Mouse (Mus musculus) kidney, adult 9 months (tissue): Measurements from ENCODE around the gene Fcna.
A peak's percentile ranks its signal among the peaks of the same experiment; 100 is the strongest.

Experiments used
- DNase-seq: peaks from one replicate; pipeline ENCODE4 v3.0.0; 2022

Fcna gene

DNA sequence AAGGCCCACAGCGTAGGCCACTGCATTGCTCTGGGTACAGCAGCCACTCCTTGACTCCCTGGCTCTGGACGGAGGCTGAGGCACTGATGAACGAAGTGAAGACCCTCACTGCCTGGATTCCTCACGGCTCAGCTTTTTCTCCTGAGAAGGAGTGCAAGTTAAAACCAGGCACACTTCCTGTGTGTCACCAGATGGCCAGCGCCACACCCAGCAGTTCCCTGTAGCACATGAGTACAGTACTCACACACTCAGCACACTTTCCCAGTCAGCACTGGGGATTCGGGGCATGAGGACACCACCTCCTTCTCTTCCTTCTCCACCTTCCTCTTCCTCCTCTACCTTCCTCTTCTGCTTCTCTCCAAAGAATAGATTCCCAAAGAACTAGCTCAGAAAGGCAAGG, at the start of gene Fcna:
Fcna (minus strand) TSS at position 220 of the 400 bp plus-strand sequence.
- no peak for DNase-seq

DNA sequence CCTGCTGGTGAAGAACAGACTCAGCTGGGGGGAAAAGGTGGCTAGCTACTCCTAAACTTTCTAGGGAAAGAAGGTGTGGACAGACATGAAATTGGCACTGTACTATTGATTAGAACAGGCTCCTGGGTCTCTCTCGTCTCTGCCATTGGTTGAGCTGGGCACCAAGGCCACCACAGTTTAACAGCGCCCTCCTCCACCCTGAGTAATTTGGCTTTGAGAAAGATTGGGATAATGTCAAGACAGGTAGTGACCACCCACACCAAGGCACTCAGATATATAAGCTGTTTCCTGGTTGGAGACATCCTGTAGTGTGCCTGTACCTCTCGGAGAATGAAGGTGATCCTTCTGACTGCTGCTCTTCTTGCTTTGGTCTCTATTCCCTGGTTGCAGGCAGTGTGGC, 48.7 kb upstream of the Fcna start, which contains the start of gene Lcn6:
Lcn6 (plus strand) TSS at position 301 of the 400 bp plus-strand sequence.
- no peak for DNase-seq

DNA sequence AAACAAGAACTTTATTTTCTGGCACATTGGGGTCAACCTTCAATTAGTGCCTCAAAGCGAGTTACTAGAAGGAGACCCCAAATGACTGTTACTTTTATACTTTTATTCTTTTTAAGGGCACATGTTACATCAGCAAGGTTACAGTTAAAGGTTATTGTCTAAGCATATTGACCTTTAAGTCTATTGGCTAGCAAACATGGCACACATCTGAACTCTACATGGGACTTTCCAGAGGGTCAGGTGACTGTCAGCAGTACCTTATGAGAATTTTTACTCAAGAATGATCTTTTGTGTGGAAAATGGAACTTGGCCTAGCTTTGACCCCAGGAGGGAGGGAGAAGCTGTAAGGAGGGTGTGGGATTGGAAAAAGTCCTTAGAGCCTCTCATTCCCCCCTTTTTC, 38.7 kb upstream of the Fcna start:
- no peak for DNase-seq

DNA sequence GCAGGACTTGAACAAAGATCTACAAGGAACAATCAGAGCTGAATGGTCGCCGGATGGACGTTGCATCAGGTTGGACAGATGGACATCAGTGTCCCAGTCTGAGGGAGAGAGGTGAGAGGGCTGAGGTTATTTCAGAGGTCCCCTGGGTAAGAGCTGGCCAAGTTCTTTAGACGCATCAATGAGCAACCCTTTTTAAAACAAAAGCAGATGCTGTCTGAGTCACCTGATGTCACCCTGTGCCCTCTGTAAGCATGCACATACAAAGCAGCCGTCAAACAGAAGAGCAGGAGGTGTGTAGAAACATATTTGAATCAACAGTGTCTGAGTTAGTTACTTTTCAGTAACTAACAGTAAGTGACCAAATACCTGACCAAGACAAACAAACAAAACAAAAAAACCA, 36.3 kb upstream of the Fcna start:
- no peak for DNase-seq

DNA sequence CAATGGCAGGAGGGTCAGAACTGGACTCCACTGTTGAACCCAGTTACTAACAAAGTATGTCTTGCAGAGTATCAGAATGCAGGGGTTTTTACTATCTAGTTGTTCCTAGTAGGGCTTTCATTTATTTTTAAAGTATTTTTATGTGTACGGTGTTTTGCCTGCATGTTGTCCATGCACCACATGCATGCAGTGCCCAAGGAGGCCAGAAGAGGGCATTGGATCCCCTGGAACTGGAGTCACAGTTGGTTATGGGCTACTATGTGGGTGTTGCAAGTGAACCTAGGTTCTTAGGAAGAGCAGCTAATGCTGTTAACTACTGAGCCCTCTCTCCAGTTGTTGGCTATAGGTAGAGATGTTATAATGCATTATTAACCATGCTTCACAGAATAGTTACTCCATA, 35.7 kb upstream of the Fcna start:
- peak; percentile 63 for DNase-seq

DNA sequence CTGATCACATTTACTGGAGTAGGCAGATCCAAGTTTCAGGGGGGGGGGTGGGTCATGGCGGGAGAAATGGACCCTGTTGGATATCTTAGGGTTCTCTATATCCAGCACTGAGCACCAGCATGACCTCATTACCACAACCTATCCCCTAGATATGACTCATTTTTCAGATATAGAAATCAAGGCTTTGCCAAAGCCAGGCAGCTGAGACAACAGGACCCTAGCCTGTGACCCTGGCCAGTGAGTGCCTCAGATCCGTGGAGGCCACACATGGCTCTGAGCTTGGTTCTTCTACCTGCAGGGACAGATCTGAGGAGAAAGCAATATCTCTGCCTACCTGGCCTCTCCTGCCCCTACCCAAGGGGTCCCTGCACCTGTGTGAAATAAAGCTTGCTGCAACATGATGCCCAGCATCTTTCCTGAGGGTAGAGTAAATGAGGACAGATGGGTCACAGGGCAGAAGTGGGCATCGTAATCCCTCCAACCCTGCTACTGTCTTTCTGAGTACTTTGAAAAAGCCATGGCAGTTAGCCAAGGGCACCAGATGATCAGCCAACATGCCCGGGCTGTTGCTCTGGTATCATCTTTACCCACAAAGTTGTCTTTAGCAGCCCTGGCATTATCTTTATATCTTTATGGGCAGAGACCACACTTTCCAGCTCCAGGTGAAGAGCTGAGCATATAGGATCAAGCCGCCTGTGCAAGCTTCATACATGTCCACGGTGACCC, 33.6 kb upstream of the Fcna start:
- DNase-seq: no peak

DNA sequence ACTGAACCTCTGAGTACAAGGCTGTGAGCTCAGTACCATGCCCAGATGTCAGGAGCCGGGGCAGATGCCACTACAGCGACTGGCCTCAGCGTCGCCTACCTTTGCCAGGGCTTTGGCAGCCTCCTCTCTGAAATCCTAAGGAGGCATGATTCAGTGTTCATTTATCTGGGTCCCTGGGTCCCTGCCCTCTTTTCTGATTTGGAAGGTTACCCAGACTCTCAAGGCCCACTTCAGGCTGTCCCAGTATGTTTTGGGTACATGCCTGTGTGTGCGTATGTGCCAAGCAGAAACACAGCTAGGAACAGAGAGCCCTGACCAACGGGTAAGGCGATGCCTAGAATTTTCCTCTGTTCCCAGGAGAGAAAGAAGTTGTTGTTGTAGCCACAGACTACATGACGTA, 32.4 kb upstream of the Fcna start:
- DNase-seq: no peak

DNA sequence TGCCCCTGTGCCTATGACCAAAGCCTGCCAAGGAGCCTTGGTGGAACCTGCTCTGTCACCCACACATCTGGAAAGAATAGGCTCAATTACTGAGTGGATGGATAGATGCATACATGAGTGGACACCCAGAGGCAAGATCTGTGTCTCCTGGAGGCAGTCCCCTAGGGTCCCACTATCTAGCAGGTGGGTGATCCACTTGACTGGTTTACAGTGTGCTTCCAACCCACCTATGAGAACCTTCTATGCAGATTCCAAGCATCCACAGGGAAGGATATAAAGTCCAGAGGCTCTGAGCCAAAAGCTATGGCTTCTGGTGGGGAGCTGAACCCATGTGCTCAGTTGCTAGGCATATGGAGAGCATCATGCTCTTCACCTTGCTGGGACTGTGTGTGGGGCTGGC, 29.8 kb upstream of the Fcna start, which contains the start of gene Lcn5:
Lcn5 (plus strand) TSS at position 301 of the 400 bp plus-strand sequence.
- DNase-seq: no peak

DNA sequence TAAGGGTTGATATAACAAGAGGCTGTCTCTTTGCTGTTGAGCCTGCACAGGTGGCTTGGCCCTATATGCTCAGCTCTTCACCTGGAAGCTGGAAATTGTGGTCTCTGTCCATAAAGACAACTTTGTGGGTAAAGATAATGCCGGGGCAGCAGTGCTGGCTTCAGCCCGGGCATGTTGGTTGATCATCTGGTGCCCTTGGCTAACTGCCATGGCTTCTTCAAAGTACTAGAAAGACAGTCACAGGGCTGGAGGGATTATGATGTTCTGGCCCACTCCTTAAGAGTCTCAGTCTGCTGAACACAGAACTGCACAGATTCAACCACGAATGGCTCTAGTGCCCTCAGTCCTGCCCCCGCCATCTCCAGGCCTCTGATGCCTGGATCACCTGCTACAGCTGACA, 29.4 kb upstream of the Fcna start:
- no peak for DNase-seq

DNA sequence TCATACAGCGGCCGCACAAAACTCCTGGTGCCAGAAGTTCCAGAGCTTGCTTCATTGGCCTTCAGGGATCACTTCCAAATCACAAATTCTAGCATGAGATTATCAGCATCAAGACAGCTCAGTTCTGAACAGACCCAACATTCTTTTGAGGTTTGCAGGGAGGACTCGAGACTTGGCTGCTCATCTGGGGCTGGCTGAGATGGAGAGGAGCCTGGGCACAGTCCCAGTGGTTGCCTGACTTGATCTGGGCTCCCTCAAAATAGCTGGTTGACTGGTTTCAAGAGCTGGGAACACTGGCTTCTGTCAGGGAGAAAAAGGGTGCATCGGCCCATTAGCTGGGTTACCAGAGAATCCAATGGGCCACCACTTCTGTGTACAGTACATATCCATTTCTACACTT, 28.9 kb upstream of the Fcna start:
- DNase-seq: no peak

DNA sequence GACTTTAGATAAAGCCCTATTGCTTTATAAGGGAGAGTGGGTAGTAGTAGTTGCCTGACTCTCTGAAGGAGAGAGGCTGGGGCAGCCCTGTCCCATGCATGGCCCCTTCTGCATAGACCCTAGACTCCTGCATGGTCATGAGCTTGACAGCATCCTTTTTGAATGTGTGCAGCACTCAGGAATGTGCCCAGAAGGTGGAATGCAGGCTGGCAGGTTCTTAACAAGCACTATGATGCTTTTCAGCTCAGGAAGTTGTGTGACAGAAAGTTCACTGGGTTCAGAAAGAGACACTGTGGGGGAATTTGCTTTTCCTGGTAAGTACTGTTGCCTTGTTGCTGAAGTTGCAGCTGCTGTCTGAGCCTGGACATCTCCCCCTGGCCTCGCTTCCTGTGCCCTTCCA, 26.7 kb upstream of the Fcna start:
- DNase-seq: no peak

DNA sequence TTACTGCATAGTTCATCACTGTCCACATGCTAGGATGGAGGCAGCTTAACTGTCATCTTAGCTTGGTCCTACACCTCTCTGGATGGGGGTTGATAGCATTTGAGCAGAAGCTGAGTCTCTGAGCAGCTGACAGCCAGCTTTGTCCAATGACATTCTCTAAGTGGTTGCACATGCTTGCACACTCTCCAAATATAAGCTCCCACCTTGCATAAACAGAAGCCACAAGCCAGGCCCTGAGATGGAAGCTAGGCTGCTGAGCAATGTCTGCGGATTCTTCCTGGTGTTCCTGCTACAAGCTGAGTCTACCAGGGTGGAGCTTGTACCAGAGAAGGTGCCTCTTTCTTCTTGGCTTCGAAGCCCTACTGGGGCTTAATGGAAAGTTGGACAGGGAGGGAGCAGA, 25.1 kb upstream of the Fcna start, which contains the start of gene Lcn8:
Lcn8 (plus strand) TSS at position 219 of the 400 bp plus-strand sequence.
- no peak for DNase-seq

DNA sequence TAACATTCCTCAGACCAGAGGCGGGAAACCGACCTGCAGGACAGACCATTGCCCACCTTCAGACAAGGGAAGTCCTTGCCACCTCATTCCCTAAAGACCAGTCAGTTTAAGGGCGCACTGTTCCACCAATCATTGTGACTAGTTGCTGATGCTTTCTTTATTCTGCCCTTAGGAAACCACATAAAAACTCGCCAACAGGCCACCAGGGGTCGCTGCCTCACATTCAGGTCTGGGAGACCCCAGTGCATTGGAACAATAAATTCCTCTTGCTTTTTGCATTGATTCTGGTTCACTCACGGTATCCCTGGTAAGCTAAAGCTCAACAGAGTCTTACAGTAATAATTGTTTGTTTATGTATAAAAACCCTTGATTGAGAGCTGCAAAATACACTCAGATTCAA, 12.1 kb upstream of the Fcna start:
- DNase-seq: peak; percentile 31

DNA sequence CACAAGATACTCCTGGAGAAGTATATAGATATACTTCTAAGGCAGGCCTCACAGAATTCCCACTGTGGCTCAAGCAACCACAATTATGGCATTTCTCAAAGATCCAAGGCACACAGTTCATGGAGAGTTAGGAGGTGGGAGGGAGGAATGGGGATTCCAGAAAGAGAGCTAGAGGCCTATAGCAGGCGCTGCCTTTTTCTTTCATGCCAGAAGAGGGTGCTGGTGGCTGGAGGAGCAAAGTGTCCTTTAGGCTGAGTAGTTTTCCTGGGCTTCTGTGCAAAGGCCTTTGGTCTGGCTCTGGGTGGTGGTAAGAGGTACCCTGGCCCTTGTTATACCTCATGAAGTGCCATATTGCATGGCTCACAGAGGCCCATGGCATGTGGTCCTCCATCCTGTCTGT, 6.2 kb upstream of the Fcna start:
- no peak for DNase-seq

DNA sequence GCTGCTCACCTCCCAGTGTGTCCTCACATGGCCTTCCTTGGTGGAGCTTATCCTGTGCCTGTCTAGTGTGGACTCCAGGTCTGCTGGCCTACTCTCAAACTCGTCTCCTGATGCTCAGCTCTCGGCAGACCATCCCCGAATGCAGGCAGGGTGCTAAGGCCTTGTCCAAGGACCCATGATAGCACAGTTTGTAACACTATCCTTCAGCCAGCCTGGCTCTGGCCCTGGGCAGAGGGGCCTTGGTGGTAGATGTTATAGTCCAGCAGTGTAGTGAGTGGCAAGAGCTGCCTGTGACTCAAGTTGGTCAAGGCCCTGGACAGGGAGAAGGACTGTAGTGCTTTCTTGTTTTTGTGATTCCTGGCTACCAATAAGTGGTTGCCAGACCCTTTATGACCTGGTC, 5.8 kb upstream of the Fcna start:
- DNase-seq: no peak

DNA sequence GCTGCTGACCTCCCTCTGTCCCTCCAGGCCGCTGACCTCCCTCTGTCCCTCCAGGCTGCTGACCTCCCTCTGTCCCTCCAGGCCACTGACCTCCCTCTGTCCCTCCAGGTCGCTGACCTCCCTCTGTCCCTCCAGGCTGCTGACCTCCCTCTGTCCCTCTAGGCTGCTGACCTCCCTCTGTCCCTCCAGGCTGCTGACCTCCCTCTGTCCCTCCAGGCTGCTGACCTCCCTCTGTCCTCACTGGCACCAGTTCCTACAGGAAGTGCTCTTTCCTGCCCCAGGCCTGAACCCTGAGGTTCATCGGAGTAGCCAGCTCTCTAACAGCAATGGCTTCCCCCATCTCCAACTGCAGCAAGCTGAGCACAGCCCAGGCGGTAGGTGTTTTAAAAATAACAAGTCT, 908 bp upstream of the Fcna start:
- peak; percentile 53 for DNase-seq

DNA sequence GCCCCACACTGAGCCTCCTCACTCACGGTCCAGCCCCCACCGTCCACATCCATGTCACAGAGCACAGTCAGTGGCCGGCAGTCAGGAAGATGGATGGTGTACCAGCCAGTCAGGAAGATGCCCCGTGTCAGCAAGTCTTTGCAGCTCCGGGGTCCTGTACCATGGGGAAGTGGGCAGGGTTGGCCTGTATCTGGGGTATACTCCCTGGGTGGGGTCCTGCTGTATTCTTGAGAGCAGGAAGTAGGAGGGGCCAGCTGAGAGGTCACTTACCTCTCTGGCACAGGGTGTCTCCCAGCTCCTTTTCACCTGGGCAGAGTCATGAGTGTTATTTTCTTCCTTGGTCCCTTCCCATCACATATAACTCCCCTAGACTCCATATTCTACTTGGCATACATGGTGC, 1.8 kb downstream of the Fcna start:
- no peak for DNase-seq

DNA sequence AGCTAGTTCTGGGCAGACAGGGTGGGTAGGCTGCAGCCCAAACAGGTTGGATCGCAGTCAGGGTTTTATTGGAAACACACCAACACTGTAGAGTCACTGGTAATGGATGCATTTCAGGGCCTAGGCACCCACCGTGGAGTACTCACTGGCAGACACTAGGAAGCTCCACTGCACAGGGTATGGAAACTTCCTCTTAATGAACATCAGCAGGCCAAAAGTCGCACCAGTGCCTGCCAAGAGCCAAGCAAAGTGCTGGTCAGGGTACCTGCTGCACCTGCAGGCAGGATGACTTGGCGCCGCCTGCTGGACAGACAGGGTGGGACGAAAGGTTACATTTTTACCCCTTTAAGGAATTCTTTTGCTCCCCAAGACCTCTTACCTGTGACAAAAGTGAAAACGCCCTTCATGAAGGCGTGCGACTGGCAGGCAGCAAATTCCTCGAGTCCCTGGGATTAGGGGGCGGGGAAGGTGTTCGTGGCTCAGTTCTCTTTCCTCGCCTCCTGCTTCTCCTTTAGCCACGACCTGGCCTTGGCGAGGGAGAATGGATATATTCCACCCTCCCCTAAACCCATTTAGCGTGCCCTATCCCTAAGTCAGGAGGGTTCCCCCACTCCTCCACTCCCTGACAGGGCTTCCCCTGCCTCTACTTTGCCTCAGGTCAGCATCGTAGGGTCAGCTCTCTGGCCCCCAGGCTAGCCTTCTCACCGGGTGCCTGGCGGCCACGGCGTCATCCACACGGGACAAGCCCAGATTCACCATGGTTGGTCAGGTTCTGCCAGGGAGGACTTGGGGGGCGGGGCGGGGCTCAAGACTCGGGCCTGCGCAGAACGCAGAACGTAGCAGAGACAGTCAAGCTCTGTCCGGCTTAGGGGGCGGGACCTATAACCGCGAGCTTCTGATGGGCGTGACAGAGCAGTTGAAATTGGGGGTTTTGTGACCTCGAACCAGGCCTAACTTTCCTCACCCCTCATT, 6.3 kb downstream of the Fcna start, which contains the start of gene Tmem141:
Tmem141 (minus strand) TSS at position 777 of the 972 bp plus-strand sequence.
- peak; percentile 94 for DNase-seq

DNA sequence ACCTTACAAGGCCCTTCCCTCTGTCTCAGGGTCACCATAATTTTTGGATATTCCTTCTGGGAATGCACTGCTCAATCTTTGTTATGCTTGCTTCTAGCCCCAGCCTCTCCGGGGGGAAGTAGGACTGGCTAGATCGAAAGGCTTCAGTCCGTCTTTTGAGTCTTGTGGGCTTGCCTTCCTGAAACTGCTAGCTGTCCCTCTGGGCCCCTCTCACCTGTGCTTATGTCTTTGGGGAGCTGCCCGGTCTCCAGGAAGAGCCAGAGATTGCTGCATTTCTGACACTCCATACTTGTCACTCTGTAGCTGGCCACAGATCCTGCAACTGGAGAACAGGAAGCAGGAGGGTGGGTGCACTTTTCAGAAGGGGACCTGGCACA, 7.0 kb downstream of the Fcna start:
- no peak for DNase-seq

DNA sequence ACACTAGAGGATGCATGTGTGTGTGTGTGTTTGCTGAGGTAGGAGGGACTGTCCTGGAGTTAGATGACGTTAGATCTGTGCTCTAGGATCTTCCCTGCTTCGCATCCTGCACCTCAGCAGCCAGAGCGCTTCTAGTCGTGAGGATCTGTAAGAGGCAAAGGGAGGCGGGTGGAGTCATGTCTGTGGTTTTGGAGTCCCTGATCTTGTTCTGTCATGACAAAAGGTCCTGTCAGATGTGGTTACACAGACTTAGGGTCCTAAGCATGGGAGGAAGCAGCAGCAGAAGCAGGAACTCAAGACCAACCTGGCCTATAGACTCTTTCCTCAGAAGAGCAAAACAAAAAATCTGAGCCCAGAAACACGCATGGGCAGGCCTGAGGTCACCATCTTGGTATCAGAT, 7.4 kb downstream of the Fcna start:
- DNase-seq: no peak

DNA sequence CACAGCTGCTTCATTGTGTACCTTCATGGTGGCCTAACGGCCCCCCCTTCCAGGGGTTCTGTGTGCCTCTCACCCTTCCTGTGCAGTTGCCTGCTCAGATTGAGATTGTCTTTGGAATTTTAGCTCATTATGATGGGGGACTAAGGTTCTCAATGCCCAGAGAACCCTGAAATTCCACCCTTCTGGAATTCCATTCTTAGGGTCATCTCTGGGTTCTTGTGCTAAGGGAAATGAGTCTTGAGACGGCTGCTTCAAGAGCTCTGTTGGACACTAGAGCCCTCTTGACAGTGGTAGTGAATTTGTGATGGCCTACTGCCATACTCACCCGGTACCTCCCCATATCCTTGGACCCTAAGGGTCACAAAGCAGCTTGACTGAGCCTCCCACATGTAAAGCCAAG, 10.3 kb downstream of the Fcna start, which contains the start of gene Ccdc183:
Ccdc183 (minus strand) TSS at position 101 of the 400 bp plus-strand sequence.
- no peak for DNase-seq

DNA sequence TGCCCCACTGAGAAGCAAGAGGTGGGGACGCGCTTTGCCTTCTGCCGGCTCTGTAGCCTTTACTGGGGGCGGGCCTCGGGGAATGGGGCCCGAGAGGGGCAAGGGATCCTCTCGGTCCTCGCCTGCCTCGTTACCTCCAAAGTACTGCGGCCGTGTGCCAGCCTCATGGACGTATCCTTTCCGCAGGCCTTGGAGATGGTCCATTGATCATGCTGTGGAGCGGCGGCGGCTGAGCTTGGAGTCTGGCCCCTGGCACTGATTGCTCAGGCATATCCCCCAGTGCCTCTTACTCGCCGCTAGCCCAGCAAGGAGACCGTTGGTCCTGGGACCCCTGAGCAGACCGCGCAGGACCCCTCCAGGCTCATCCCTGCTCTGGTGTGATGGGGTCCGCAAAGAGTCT, 11.4 kb downstream of the Fcna start:
- DNase-seq: no peak

DNA sequence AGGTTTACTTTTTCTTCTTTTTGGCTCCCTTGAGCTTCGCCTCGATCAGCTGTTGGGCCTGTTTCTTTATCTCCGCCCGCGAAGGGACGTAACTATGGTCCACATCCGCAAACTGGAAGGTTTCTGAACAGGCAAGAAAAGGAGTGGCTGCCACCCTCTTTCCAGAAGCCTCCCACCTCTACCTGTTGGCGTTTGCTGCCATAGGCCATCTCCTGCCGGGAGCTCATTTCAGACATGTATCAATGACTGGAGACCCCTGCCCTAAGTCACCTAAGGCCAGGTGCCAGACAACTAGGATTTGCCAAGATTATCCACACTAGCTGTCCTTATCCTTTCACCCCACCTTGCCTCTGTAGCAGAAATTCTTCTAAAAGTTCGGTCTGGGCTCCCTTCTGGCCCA, 19.2 kb downstream of the Fcna start:
- DNase-seq: no peak
